Mouse (Mus musculus) hindbrain, embryonic 10.5 days (tissue): Measurements from ENCODE around the gene Palld. TPM values are rescaled to one million over a fixed set of nuclear protein-coding genes. Genes with fewer than 3 reads are reported as not detected.

Source experiments
- DNase-seq: peaks from one replicate; pipeline ENCODE4 v3.0.0-alpha.2; 2017; ENCODE audit warnings: low spot score
- H3K27ac ChIP-seq: fragments of 300-500 bp; sonication (generic); 2 replicates; pipeline ENCODE4 v1.5.1; 2016; ENCODE audit warnings: mild to moderate bottlenecking, moderate library complexity
- H3K27me3 ChIP-seq: fragments of 300-500 bp; sonication (generic); 2 replicates; pipeline ENCODE4 v1.6.1; 2016; ENCODE audit warnings: mild to moderate bottlenecking; ENCODE audit not compliant: poor library complexity, insufficient read depth, severe bottlenecking
- H3K36me3 ChIP-seq: fragments of 300-500 bp; sonication (generic); 2 replicates; pipeline ENCODE4 v1.6.1; 2016; ENCODE audit warnings: mild to moderate bottlenecking, moderate library complexity
- H3K4me1 ChIP-seq: fragments of 300-500 bp; sonication (generic); replicated peaks from 2 replicates; pipeline ENCODE4 v1.6.1; 2016; ENCODE audit warnings: mild to moderate bottlenecking
- H3K4me3 ChIP-seq: fragments of 300-500 bp; sonication (generic); 2 replicates; pipeline ENCODE4 v1.5.1; 2016; ENCODE audit warnings: mild to moderate bottlenecking, moderate library complexity
- H3K9me3 ChIP-seq: fragments of 300-500 bp; sonication (generic); 2 replicates; pipeline ENCODE4 v1.6.1; 2016; ENCODE audit warnings: mild to moderate bottlenecking, moderate library complexity
- WGBS: fragments of 180-500 bp; shearing (Covaris S2); methylation state at CpG from one replicate; pipeline ENCODE4 v1.1.7; 2016; 5-methylcytosine and 5-hydroxymethylcytosine counted together
- polyA plus RNA-seq: library from polyadenylated mRNA; unstranded; fragments of >200 nt; fragmentation: Nextera tagmentation; extraction: Ambion mirVana; gene quantifications from 2 replicates; pipeline ENCODE4 v1.2.1, GENCODE M21; 2016

Gene Palld
- polyA plus RNA-seq, 1 experiment from 2014 or later = 52.4 TPM

- no peak overlapping the region for H3K4me3 ChIP-seq
- no peaks in the 10 kb centered on the region for H3K9me3 ChIP-seq
- DNase-seq = no peak
- H3K27ac ChIP-seq = no peak overlapping the region
- no peaks in the 10 kb centered on the region for H3K27me3 ChIP-seq
- H3K4me1 ChIP-seq = 0 out of 2 replicates have a peak, but pooled peaks cover 3% of the 10 kb centered on the region
- 80% methylated on average over 8 of the region's 8 CpGs for WGBS
- H3K36me3 ChIP-seq = no peaks in the 10 kb centered on the region
Observed at GRCm38 (mm10) chr8:61646195-61646835, 256.2 kb downstream of the Palld start.

GRCm38 (mm10) chr8:61645642-61646041 lies 256.8 kb downstream of the Palld start:
- 90% methylated on average over 6 of the region's 6 CpGs for WGBS
- DNase-seq = no peak
- Histone ChIP-seq H3K9me3 (no peaks in the 10 kb centered on the region), H3K27me3 (no peaks in the 10 kb centered on the region), H3K36me3 (no peaks in the 10 kb centered on the region), H3K4me3 (no peak overlapping the region), H3K27ac (no peak overlapping the region), H3K4me1 (0 out of 2 replicates have a peak, but pooled peaks cover 3% of the 10 kb centered on the region)

- WGBS = 82% methylated on average over 3 of the region's 3 CpGs
Observed at GRCm38 (mm10) chr8:61643215-61643614, 259.3 kb downstream of the Palld start.

GRCm38 (mm10) chr8:61642358-61642847 lies 260.1 kb downstream of the Palld start:
- Histone ChIP-seq H3K4me3 (no peak overlapping the region), H3K36me3 (no peaks in the 10 kb centered on the region), H3K4me1 (no peaks in the 10 kb centered on the region), H3K9me3 (no peaks in the 10 kb centered on the region), H3K27ac (no peak overlapping the region), H3K27me3 (no peaks in the 10 kb centered on the region)
- DNase-seq = no peak
- WGBS = 90% methylated on average over 4 of the region's 4 CpGs

More at GRCm38 (mm10) chr8:61643215-61643614, 259.3 kb downstream of the Palld start:
- Histone ChIP-seq H3K4me3 (no peak overlapping the region), H3K9me3 (no peaks in the 10 kb centered on the region), H3K36me3 (no peaks in the 10 kb centered on the region), H3K27me3 (no peaks in the 10 kb centered on the region), H3K27ac (no peak overlapping the region), H3K4me1 (no peaks in the 10 kb centered on the region)
- no peak for DNase-seq

DNA sequence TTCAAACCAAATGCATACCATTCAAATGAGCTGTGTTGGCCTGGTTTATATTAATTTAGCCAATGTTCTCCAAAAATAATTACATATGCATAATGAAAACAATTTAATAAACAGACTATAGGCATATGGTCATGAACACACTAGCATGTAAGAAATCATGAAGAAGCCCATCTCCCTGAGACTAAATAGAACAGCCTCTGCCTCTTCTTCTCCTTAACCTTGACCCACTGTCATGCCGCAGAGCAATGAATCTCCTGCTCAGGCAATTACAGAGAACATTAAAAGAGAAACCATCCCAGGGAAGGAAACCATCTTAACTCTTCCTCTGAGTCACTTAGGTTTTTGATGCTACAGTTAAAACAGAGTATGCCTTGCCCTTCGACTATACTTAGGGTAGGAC lies 262.9 kb downstream of the Palld start:
- H3K4me3 ChIP-seq = no peak overlapping the region
- over 99% methylated on average over 2 of the region's 2 CpGs for WGBS
- H3K27ac ChIP-seq = no peak overlapping the region
- DNase-seq = no peak
- peaks cover 4% of the 10 kb centered on the region for H3K4me1 ChIP-seq
- no peaks in the 10 kb centered on the region for H3K27me3 ChIP-seq
- no peaks in the 10 kb centered on the region for H3K9me3 ChIP-seq
- H3K36me3 ChIP-seq = no peaks in the 10 kb centered on the region

DNA sequence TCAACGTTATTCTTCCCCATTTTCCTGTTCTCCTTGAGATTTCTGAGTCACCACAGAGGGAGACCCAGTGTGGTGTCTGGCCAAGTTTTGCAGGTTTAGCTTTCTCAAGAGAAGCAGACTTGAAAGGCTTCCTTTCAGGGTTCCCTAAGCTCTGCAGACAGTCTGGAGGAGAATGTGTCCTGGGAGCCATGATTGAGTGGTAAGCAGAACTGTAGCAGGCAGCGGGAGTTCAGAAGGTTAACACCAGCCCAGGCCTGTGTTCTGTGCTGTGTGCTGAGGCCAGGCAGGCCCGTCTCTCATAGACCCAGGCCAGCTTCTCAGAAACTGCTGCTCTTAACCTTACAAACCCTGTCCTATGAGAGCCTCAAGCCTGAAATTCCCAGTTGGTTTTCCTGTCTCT lies 263.5 kb downstream of the Palld start:
- H3K4me1 ChIP-seq = peaks cover 9% of the 10 kb centered on the region
- H3K36me3 ChIP-seq = no peaks in the 10 kb centered on the region
- 73% methylated on average over 3 of the region's 3 CpGs for WGBS
- H3K27ac ChIP-seq = no peak overlapping the region
- no peaks in the 10 kb centered on the region for H3K9me3 ChIP-seq
- DNase-seq = no peak
- no peak overlapping the region for H3K4me3 ChIP-seq
- H3K27me3 ChIP-seq = no peaks in the 10 kb centered on the region

DNA sequence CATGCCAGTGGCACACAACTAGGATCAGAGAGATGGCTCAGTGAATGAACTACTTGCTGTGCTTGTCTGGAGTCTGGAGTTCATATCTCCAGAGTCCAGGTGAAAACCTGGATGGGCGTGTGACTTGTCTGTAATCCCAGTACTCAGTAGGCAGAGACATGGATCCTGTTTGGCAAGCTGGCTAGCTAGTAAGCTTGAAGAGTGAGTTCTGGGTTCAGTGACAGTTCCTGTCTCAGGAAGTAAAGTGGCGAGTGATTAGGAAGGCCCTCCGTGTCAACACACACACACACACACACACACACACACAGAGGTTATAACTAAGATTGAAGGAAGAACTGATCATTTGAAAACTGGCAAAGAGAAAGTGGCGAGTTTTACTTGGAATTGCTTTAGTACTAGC lies 264.8 kb downstream of the Palld start:
- Histone ChIP-seq H3K9me3 (no peaks in the 10 kb centered on the region), H3K27me3 (no peaks in the 10 kb centered on the region), H3K36me3 (no peaks in the 10 kb centered on the region), H3K27ac (no peak overlapping the region), H3K4me1 (peaks cover 9% of the 10 kb centered on the region), H3K4me3 (no peak overlapping the region)
- no peak for DNase-seq
- WGBS = 84% methylated on average over 4 of the region's 4 CpGs

GRCm38 (mm10) chr8:61634811-61635210 lies 267.7 kb downstream of the Palld start:
- 50% methylated on average over 1 of the region's 1 CpGs for WGBS
- Histone ChIP-seq H3K4me1 (peaks cover 11% of the 10 kb centered on the region), H3K4me3 (no peak overlapping the region), H3K36me3 (no peaks in the 10 kb centered on the region), H3K27me3 (no peaks in the 10 kb centered on the region), H3K9me3 (no peaks in the 10 kb centered on the region), H3K27ac (0 out of 2 replicates have a peak overlapping the region, but pooled peaks have one; percentile 29)
- no peak for DNase-seq

DNA sequence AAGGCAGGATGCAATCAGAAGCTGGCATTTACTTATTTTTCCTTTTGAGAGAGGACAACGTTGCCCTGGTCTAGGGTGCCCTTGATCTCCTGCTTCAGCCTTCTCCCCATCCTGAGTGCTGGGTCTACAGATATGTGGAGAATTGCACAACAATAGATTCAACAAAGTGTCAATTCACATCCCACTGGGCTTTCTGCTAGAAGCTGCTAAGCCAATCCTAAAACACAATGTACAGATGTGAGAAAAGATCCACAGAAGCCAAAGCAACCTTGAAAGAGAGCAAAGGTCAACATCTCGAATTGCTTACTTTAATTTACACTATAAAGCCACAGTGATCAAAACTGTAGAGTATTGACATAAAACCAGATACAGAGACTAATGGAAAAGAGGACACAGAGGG lies 270.2 kb downstream of the Palld start:
- H3K27me3 ChIP-seq = no peaks in the 10 kb centered on the region
- WGBS = 58% methylated on average over 2 of the region's 2 CpGs
- DNase-seq = no peak
- H3K9me3 ChIP-seq = no peaks in the 10 kb centered on the region
- H3K4me3 ChIP-seq = no peak overlapping the region
- H3K27ac ChIP-seq = no peak overlapping the region
- H3K4me1 ChIP-seq = peaks cover 17% of the 10 kb centered on the region
- H3K36me3 ChIP-seq = no peaks in the 10 kb centered on the region

DNA sequence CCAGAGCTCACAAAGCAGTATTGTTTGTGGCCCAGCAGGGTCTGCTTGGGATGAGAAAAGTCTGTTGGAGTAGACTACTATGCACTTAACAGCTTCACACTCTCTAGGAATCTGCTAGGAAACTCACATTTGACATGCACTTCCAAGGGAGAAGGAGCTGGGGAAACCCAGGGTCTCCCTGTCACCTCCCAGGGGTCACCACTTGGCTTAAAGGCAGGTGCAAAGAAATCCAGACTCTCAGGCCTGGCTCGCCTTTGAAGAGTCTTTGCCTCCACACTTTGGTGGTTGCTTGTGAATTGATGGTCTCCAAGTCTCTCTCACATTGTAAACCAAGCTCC lies 272.9 kb downstream of the Palld start:
- Histone ChIP-seq H3K4me1 (peaks cover 13% of the 10 kb centered on the region), H3K27me3 (no peaks in the 10 kb centered on the region), H3K4me3 (no peak overlapping the region), H3K27ac (no peak overlapping the region), H3K36me3 (no peaks in the 10 kb centered on the region), H3K9me3 (no peaks in the 10 kb centered on the region)
- DNase-seq = no peak
- WGBS = 43% methylated on average over 1 of the region's 1 CpGs

GRCm38 (mm10) chr8:61628938-61629630 lies 273.4 kb downstream of the Palld start:
- no peak for DNase-seq
- Histone ChIP-seq H3K36me3 (no peaks in the 10 kb centered on the region), H3K27ac (no peak overlapping the region), H3K9me3 (no peaks in the 10 kb centered on the region), H3K4me1 (peaks cover 9% of the 10 kb centered on the region), H3K27me3 (no peaks in the 10 kb centered on the region), H3K4me3 (no peak overlapping the region)
- 86% methylated on average over 3 of the region's 3 CpGs for WGBS

DNA sequence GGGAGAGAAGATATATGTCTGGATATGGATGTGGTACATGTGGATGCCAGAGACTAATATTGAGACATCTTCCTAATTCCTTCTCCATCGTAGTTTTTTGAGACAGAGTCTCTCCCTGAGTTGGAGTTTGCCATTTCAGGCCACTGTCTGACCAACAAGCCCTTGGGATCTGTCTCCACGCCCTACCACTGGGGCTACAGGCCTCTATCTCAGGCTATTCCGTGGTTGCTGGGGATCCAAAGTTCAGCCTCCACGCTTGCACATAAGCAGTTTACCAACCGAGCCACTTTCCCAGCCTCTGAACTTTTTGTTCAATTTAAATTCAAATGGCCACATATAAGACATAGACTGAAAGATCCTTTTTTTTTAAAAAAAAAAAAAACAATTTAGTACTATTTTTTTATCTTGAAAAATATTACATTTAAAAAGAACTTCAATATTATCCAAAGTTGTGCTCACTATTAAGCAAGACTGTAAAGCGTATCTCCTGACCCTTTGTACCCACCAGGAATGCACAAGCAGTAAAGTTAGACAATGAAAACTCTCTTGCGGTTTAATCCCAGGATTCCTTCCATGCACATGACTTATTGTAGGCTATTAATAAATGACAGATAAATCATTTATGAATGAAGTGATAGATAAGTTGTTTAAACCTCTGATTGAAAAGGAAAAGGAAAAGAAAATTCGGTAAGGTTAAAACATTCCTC lies 276.1 kb downstream of the Palld start:
- no peak for DNase-seq
- Histone ChIP-seq H3K4me3 (no peak overlapping the region), H3K27me3 (no peaks in the 10 kb centered on the region), H3K9me3 (no peaks in the 10 kb centered on the region), H3K27ac (no peak overlapping the region), H3K4me1 (peaks cover 18% of the 10 kb centered on the region), H3K36me3 (no peaks in the 10 kb centered on the region)
- 91% methylated on average over 8 of the region's 8 CpGs for WGBS

DNA sequence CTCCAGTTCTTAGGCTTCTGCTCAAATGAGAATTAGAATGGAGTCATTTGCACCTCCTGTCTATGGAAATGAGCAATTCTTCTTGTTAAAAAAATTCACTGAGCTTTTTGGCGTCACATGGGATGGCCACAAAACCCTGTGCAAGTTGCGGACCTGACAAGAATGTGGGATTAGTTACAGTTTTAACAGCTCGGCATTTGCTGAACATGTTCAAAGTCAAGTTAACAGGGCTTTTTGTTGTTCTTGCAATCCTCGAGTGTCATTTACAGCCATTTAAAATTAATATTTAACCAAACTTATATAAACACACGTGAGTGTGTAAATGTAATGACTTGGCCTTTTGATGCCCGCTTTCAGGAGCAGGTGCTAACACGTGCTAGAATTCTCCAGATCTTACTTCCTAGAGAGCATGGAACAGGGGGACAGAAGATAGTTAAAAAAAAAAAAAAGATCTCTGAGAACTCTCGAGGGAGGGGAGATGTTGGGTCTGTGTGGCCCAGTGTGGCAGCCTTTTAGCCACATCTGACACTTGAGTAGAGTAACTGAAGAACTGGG lies 276.8 kb downstream of the Palld start:
- peaks cover 18% of the 10 kb centered on the region for H3K4me1 ChIP-seq
- no peaks in the 10 kb centered on the region for H3K27me3 ChIP-seq
- WGBS = 91% methylated on average over 8 of the region's 8 CpGs
- no peaks in the 10 kb centered on the region for H3K36me3 ChIP-seq
- DNase-seq = no peak
- H3K9me3 ChIP-seq = no peaks in the 10 kb centered on the region
- no peak overlapping the region for H3K4me3 ChIP-seq
- no peak overlapping the region for H3K27ac ChIP-seq
